Mouse (Mus musculus) R1 (cell line): ENCODE data around the gene Atg4d.
"Not testable (repeated sequence)": the region's sequence is repeated elsewhere in the genome, so short reads cannot be mapped to it uniquely, and the experiment has no call there.

ENCODE experiments used
- DNase-seq: peaks from one replicate; pipeline ENCODE4 v3.0.0-alpha.2; 2018; ENCODE audit warnings: low read depth, low spot score

Atg4d gene

GRCm38 (mm10) chr9:21265000-21265561 is at the start of gene Atg4d:
Atg4d (plus strand) TSS chr9:21265293.
- DNase-seq = peak; percentile 99

GRCm38 (mm10) chr9:21216050-21216841 is 48.8 kb upstream of the Atg4d start:
- DNase-seq = peak; percentile 46

- DNase-seq = peak; percentile 91
Measured at GRCm38 (mm10) chr9:21219820-21220219, 45.3 kb upstream of the Atg4d start.

- DNase-seq = peak; percentile 98
Measured at GRCm38 (mm10) chr9:21220490-21221382, 44.4 kb upstream of the Atg4d start.

GRCm38 (mm10) chr9:21221383-21221929 is 43.6 kb upstream of the Atg4d start:
- peak; percentile 94 for DNase-seq

- DNase-seq = not testable (repeated sequence)
Measured at GRCm38 (mm10) chr9:21223490-21223889, 41.6 kb upstream of the Atg4d start.

- peak; percentile 91 for DNase-seq
Measured at GRCm38 (mm10) chr9:21223906-21224305, 41.2 kb upstream of the Atg4d start.

- peak; percentile 54 for DNase-seq
Measured at GRCm38 (mm10) chr9:21224576-21225414, 40.3 kb upstream of the Atg4d start.

- DNase-seq = no peak
Measured at GRCm38 (mm10) chr9:21225415-21225758, 39.7 kb upstream of the Atg4d start.

GRCm38 (mm10) chr9:21227342-21227741 is 37.8 kb upstream of the Atg4d start:
- peak; percentile 84 for DNase-seq

GRCm38 (mm10) chr9:21231551-21231950 is 33.5 kb upstream of the Atg4d start:
- DNase-seq = no peak

- no peak for DNase-seq
Measured at GRCm38 (mm10) chr9:21232867-21233266, 32.2 kb upstream of the Atg4d start.

GRCm38 (mm10) chr9:21233366-21233765 is 31.7 kb upstream of the Atg4d start:
- peak; percentile 27 for DNase-seq

- no peak for DNase-seq
Measured at GRCm38 (mm10) chr9:21233805-21234204, 31.3 kb upstream of the Atg4d start.

GRCm38 (mm10) chr9:21235341-21235740 is 29.8 kb upstream of the Atg4d start:
- DNase-seq = no peak

GRCm38 (mm10) chr9:21236991-21237367 is 28.1 kb upstream of the Atg4d start:
- DNase-seq = no peak

- peak; percentile 87 for DNase-seq
Measured at GRCm38 (mm10) chr9:21237368-21238003, 27.6 kb upstream of the Atg4d start.

GRCm38 (mm10) chr9:21238004-21238732 is 26.9 kb upstream of the Atg4d start:
- DNase-seq = peak; percentile 46

- DNase-seq = peak; percentile 75
Measured at GRCm38 (mm10) chr9:21238733-21239464, 26.2 kb upstream of the Atg4d start, which contains the start of gene Keap1. Keap1 (minus strand) TSS chr9:21239361.
